Mouse (Mus musculus) c-Kit-positive CD71-positive TER-119-positive erythroid progenitor cells, embryonic 14.5 days (primary cell): Measurements from ENCODE around the gene Nap1l4.
"Not testable (repeated sequence)": the region's sequence is repeated elsewhere in the genome, so short reads cannot be mapped to it uniquely, and the experiment has no call there.

Experiments used
- DNase-seq: peaks from one replicate; pipeline ENCODE4 v3.0.0-alpha.2; 2013; ENCODE audit warnings: low spot score

The Nap1l4 gene

DNA sequence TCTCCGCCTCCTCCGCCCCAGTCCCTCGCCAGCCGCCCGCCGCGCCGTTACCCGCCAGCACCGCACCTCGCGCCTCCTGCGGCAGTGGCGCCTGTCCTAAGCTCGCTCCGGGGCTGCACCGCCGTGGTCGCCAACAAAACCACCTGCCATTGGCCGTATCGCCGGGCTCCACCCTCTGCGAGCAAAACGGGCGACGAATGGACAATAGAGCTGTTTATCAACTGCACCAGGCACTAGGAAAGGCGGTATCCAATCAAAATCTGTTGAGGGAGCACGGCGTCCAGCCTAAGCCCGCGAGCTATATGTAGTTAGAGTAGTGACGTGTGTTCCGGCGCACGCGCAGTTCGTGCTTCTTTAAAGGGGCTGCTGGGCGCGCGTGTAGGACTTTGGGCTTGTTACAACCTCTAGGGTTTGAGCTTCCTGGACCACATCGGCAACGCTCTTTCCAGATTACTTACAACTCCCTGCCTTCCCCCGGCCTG lies at the start of gene Nap1l4:
Gene Nap1l4, minus strand, starts transcription at position 131 of the 482 bp plus-strand sequence.
- peak; percentile 97 for DNase-seq

DNA sequence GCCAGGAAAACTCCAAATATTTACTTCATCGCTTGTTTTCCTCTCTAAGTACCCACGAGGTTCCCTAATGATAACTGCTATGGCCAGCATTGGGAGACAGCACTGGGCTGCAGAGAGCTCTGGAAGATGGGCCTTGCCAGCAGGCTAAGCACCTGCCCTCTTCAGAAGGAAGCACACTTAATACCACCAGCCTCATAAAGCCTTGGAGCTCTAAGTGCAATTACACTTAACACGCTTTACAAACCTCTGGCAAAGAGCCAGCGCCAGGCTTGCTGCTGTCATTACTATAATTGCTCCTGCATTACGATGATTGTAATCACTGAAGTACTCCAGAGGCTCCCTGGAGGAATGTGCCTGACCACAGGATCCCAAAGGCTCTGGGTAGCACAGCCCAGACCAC lies 46.0 kb upstream of the Nap1l4 start:
- DNase-seq: no peak

DNA sequence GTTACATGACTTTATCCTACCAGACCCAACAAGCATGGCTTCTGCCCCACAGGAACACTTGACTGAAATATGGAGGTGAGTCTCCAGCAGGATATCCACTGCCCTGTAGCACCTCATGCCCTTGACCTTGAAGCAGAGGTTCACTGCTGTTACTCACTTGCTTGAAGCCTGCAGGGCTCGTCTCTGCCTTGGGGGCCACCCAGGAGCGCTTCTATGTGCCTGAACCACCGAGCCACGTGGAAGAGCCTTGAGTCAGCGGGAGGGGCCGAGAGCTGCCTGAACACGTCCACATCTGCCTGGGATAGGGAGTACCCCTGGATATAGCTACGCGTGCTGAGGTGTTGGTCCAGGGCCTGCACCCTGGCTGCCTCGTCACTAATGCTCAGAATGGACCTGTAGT lies 43.3 kb upstream of the Nap1l4 start:
- no peak for DNase-seq

- DNase-seq: no peak
These were observed 39.1 kb upstream of the Nap1l4 start for GRCm38 (mm10) chr7:143588006-143588405.

DNA sequence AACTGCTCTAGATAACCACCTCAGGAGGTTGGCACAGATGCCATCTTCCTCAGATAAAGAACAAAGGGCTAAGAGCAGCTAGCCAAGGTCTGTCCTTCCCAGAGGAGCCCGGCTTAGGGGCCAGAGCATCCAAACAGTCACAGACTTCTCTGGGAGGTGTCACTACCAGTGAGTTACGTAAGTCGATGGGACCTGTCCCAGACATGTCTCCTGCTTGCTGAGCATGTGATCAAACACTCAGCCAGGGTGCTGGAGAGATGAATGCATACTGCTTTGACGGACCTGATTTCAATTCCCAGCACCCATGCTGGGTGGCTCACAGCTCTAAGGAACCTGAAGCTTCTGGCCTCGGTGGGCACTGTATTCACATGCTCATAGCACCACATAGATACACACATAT lies 38.7 kb upstream of the Nap1l4 start:
- no peak for DNase-seq

DNA sequence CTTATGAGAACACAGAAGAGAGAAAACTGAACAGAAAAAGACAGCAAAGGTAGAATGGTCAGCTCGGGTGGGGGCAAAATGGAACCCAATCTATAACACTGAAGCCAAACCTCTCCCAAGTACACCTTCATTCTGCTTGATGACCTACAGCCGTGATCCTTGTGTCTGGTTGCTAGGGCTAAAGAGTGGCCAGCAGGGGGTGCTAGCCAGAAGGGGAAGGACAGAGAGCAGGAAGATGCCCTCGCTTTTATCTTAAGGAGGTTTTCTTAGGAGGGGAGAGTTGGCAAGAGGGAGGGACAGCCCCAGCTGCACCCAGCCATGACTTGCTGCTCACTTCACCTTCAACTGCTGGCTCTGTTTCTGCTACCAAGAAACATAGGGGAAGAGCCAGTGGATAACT lies 35.0 kb upstream of the Nap1l4 start:
- peak; percentile 58 for DNase-seq

DNA sequence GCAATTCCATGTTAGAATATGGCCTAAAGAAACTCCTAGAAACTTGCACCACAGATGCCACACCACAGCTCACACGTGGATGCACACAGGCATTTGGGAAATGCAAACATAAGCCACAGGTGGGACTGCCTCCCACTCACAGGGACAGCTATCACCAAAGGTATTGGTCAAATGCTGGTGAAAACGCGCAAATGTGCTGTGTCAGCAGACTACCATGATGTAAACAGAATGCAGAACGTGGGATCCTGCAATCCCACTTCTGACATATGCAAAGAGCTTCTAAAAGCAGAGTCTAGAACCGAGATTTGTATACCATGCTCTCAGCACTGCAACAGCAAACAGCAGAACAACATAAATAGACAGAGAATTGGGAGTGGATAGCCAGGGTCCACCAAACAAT lies 34.1 kb upstream of the Nap1l4 start:
- DNase-seq: no peak

DNA sequence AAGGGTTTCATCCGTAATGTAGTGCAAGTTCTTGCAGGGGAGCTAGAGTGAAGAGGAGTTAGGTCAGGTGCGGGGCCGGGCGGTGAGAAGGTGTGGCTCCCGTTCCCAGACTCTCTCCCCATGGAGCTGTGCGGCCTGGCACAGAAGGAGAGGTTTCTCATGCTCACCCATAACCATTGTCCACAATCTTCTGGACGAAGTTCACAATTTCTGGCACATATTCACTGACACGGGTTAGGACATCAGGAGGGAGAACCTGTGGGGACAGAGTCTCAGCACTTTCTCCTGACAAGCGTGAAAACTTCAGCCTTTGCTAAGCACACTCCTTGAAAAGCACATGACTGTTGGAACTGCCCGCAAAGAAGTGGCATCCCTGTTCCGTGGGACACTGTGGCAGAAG lies 26.8 kb upstream of the Nap1l4 start:
- DNase-seq: no peak

DNA sequence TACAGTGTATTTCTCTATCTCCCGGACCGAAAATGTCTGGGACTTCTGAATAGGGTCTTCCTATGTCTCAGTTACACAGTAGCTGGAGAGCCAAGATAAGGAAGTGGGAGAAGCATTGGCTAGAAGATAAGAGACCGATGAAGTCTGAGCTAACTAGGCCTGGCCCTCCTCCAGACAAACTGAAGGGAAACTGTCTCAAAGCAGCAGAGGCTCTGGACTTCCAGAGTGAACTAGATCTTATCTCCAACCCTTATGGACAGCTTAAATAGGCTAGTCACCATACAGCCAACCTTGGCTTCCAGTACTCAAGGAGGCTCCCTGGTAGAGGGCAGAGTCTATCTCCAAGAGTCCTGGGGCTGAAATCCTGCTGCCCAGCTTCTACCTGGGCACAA lies 16.7 kb upstream of the Nap1l4 start:
- DNase-seq: peak; percentile 81

DNA sequence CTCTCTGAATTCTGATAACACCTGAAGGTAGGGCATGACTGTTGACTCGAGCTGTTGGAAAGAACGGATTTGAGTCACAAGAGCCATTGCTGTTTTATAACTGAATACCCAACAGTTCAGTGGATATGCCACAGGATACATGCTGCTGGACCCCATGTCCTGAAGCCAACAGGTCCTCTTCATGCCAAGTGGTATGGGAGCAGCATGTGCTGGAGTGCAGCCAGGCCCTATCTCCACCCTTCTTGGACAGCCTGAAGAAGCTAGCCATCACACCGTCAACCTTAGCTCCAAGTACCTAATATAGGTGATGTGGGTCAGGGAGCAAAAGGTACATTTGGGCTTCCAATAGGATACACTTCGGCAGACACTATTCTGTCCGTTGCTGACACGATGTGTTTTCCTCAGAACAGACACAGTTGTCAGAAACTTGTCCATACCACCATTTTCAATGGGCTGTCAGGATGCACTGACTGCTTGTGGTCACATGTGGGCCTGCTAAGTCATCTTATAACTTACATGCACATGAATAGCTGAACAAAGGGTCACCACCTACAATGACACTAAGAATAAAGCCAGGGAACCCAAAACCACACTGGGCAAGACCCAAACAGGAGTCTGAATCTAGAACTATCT lies 16.2 kb upstream of the Nap1l4 start:
- no peak for DNase-seq

- DNase-seq: no peak
These were observed 14.9 kb upstream of the Nap1l4 start for GRCm38 (mm10) chr7:143563787-143564186.

DNA sequence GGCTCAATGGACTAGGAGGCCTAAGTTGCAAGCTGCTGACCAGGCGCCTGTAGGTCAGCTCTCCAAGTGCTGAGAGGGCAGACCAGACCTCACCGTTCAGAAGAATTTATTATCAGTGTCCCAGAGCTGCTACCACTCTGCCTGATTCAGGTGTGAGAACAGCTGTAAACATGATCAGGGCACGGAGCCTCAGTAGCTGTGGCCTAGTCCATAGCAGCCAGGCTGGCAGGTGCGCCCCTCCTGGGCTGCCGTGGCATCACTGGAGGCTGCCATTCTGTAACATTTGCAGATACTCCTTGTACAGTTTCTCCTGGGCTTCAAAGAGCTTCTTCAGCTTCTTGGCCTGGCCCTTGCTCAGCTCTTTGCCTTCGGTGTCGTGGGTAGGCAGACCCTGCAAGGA lies 8.7 kb upstream of the Nap1l4 start:
- no peak for DNase-seq

DNA sequence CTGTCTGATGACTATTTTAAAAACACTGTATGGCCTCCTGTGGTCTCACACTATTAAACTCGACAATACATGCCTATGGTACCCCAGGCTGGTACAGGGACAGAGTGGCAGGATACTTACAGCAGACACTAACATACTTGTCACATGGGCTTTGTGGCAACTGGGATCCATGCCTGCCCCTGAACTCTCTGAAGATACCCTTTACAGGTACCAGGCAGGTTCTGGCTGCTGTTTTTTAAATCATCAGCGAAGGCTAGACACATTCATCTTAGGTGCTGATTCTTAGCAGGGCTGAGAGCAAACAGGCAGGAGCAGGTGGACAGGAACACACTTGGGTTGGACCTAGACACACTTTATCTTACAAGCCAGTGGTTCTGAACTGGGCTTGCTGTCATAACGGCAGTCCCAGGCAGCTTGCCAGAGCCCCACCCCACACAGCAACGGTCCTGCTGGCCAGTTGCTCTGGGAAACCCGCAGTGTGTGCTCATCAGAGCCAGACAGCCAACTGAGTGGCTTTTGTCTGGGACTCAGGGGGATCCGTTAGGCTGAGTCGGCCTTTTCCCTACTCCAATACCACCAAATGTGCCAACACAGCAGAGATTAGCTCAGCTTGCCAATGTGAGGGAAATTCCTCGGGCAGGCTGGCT lies 8.2 kb upstream of the Nap1l4 start:
- no peak for DNase-seq

- no peak for DNase-seq
These were observed 798 bp upstream of the Nap1l4 start for GRCm38 (mm10) chr7:143549588-143550220.

DNA sequence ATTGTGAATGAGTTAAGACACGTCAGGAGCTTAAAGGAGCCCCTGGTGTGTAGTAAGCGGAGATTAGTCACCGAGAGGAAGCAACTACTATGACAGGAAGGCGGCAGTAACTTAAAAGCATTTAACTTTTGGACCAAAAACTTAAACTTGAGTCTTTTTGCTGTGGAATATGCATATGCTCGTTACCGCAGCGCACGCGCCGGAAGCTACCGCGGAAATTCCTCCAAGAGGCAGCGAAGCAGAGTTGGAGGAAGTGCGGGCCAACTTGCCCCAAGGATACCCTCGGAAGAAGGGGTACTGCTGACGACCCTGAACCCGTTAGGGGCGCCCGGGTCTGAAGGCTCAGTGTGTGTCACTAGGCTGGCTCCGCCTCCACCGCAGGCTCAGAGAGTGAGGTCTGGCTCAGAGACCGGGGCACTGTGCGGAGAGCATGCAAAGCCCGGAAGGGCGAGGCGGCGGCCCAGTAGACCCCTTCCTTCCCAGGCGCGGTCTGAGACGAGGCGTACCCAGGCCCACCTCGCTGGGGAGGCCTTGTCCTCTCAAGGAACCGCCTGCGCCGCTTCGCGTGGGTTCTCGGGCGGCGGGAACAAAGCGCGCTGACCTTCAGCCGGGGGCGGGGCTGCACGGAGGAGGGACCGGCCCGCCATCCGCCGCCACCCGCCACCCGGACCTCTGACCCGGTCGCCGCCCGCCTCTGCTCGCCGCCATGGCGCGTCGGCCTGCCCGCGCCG lies 510 bp downstream of the Nap1l4 start:
- peak; percentile 59 for DNase-seq

GRCm38 (mm10) chr7:143546554-143546953 lies 2.4 kb downstream of the Nap1l4 start:
- DNase-seq: no peak

GRCm38 (mm10) chr7:143544368-143544767 lies 4.5 kb downstream of the Nap1l4 start:
- DNase-seq: no peak

DNA sequence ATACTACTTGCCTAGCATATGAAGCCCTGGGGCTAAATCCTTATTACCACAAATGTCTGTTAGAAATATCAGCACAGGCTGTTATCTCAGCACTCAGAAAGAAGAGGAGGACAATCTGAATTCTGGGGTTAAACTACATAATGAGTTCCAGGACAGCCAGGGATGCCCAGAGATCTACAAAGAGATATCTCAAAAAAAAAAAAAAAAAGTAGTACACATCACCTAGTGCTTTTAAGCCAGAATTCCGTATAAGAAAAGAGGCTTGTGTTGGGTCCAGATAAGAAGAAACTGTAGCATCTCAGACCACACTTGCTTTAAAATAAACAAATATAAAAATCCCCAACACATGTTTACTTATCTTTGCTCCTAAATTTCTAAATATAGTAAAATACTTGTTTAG lies 10.2 kb downstream of the Nap1l4 start:
- no peak for DNase-seq

DNA sequence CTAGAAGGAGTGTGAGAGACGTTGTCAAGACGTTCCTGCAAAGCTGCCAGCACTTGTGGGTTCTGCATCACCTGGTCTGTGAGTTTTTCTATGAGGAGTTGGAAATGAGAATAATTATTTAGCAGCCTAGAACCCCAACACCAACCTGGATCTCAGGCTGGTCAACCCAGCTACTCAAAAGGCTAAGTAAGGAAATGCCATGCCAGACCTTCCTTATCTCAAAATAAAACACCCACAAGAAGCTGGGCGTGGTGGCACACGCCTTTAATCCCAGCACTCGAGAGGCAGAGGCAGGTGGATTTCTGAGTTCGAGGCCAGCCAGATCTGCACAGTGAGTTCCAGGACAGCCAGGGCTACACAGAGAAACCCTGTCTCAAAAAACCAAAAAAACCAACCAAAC lies 10.7 kb downstream of the Nap1l4 start:
- DNase-seq: not testable (repeated sequence)

DNA sequence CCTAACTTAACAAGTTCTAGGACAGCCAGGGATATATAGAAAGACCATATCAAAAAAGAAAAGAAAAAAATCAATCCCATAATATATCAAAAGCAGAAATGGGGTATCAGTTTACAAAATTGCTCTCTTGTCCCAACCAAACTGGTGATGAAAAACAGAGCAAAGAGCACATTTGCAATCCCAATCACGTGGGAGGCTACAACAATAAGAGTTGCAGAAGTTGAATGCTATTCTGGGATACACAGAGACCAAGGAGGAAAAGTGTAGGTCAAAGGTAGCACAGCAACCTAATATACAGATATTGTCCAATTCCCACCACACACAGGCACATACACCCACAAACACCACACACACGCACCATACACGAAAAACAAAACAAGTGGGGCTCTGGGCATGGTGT lies 12.7 kb downstream of the Nap1l4 start:
- DNase-seq: no peak

GRCm38 (mm10) chr7:143533284-143533683 lies 15.6 kb downstream of the Nap1l4 start:
- peak; percentile 62 for DNase-seq

GRCm38 (mm10) chr7:143532410-143532809 lies 16.5 kb downstream of the Nap1l4 start:
- DNase-seq: no peak

- DNase-seq: no peak
These were observed 29.6 kb downstream of the Nap1l4 start for GRCm38 (mm10) chr7:143519333-143519732.
